In the genomic region with DNA sequence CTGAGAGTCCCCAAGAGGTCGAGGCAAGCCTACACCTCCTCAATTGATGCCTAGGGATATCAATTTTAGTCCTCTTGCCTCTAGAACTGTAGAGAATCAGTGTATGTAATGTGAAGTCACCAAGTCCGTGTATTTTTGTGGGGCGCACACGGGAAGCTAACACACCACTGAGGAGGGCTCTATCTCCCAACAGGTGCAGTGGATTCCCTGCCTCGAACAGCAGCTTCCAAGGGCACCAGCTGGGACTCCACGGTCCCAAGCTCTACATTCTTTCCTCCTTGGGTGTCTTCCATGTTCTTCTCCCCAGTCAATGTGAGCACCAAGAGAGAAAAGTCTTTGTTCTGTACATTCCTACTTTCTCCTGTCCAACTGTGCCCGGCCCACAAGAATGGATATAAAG, we compare ENCODE assay signal across 17 mouse cellular contexts.
"Had no signal": no experiment of that assay in that cellular context is flagged by ENCODE, and none has a peak within 500 bp of the region (broad histone marks: within the 10 kb centered on the region; RNA-seq: fewer than 3 reads in every experiment).

No protein-coding gene starts in this region.

- H3K9me3 ChIP-seq: neural tube, embryonic 12.5 days; neural tube, embryonic 13.5 days; neural tube, embryonic 15.5 days; stomach, embryonic 15.5 days had no signal

- H3K9ac ChIP-seq: neural tube, embryonic 12.5 days; neural tube, embryonic 13.5 days; neural tube, embryonic 15.5 days; stomach, embryonic 15.5 days had no signal

- H3K4me2 ChIP-seq: neural tube, embryonic 12.5 days; neural tube, embryonic 13.5 days; neural tube, embryonic 15.5 days; stomach, embryonic 15.5 days had no signal

- H3K27me3 ChIP-seq: neural tube, embryonic 12.5 days; neural tube, embryonic 13.5 days; neural tube, embryonic 15.5 days; stomach, embryonic 15.5 days had no signal

- DNase-seq: retina, postnatal 1 day; right cerebral cortex, adult 18-20 months; right cerebral cortex, postnatal 14 days; right cerebral cortex, postnatal 25 days; right cerebral cortex, postnatal 4 days; spleen, adult 18-20 months; thymus, adult 18-20 months; thymus, adult 2 months; thymus, postnatal 14 days; thymus, postnatal 25 days; thymus, postnatal 36 days; thymus, postnatal 4 days had no signal

- H3K4me1 ChIP-seq: neural tube, embryonic 13.5 days had no signal

- H3K27ac ChIP-seq: neural tube, embryonic 12.5 days; neural tube, embryonic 13.5 days; neural tube, embryonic 15.5 days; stomach, embryonic 15.5 days; stomach, postnatal 0 days had no signal

- H3K36me3 ChIP-seq: neural tube, embryonic 12.5 days; neural tube, embryonic 13.5 days; neural tube, embryonic 15.5 days; stomach, embryonic 15.5 days had no signal

- H3K4me3 ChIP-seq: neural tube, embryonic 12.5 days; neural tube, embryonic 13.5 days; neural tube, embryonic 15.5 days; stomach, embryonic 15.5 days had no signal
